Mouse (Mus musculus) ovary, adult 18-20 months (tissue): ENCODE results near the gene Stum.
"Not testable (repeated sequence)": the region's sequence is repeated elsewhere in the genome, so short reads cannot be mapped to it uniquely, and the experiment has no call there.

ENCODE experiments used
- DNase-seq: peaks from one replicate; pipeline ENCODE4 v3.0.0; 2022; ENCODE audit warnings: low spot score, mixed read lengths

Stum gene

GRCm38 (mm10) chr1:180404706-180405105 is 78.6 kb downstream of the Stum start:
- DNase-seq, result no peak

DNA sequence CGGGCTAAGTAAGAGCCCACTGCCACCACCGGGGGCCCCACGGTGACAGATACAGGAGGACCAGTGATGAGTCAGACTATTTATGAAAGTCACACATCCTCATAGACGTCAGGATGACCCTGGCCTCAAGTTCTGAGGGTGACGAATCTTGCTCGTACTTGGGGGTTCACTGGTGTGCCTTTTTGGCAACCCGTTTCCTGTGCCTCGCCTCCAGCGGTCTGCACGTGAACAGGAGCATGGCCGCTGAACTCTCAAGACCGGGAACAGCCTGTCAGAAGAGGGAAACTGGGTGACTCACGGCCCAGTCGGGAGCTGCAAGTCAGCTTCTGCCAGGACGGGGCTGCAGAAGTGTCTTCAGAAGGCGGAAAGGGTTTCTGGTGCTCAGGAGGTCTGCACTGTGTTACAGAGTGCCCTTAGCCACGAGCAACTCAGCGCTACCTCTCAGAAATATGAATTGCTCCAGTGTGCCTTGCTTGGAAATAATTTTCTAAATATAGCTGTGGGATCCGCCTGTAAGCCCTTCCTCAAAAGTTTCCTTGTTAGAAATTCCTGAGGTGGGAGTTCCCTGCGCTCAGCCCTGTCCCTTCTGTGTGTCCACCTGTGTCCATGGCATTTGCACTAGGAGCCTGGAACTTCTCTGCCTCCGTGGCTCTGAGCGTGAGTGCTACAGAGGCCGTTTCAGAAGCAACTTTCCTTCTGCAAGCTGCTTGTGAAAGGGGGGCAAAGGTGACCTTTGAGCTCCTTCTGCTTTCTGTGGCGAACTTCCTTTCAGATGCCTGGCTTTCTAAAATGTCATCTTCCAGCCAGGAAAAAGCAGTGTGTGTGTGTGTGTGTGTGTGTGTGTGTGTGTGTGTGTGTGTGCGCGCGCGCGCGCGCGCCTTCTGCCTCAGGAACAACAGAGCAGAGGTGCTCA is 79.4 kb downstream of the Stum start:
- DNase-seq, result no peak

- DNase-seq, result no peak
Measured at GRCm38 (mm10) chr1:180403357-180403693, 80.0 kb downstream of the Stum start.

DNA sequence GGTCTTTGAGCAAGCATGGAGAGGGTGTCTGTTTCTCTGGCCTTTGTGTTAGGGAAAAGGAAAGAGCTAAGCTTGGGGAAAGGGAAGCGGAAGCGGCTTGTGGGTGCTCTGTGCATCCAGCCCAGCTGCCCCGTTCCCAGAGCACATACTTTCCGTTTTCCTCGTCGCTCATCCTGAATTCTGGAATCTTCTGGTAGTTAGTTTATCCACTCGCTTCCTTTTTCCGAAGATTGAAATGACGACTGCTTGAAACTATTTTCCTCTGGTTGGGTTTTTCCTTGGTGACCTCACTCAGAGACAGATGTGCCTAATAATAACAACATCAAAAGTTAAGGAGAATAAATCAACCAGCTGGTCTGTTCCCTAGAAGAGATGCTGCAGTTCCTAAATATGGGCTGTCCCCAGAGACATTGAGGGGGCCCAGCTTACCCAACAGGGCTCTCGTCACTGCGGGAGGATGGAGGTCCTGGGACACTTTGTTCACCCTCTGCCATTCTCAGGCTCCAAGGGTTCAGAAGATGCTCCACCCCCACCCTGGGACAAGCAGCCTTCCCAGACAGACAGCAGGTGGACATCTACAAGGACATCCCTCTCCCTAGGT is 80.7 kb downstream of the Stum start:
- no peak for DNase-seq

DNA sequence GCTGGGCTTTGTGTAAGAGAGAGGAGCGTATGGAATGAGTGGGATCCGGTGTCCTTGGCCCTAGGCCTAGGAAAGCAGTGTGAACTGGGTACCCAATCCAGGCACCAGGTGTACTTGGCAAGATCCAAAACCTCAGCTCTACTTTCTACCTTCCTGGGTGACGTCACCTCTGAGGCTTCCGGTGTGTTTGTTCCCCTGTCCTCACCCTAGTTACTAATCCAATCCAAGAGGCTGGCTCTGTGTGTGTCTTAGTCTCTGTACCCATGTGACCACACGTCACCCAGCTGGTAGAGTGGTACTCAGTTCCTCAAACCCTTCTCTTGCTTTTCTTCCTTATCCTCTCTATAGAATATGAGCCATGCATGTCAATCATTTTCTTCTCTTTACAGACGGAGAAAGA is 81.6 kb downstream of the Stum start:
- no peak for DNase-seq

- DNase-seq, result no peak
Measured at GRCm38 (mm10) chr1:180400691-180401455, 82.4 kb downstream of the Stum start.

GRCm38 (mm10) chr1:180398446-180398845 is 84.9 kb downstream of the Stum start:
- no peak for DNase-seq

- no peak for DNase-seq
Measured at GRCm38 (mm10) chr1:180397734-180398133, 85.6 kb downstream of the Stum start.

DNA sequence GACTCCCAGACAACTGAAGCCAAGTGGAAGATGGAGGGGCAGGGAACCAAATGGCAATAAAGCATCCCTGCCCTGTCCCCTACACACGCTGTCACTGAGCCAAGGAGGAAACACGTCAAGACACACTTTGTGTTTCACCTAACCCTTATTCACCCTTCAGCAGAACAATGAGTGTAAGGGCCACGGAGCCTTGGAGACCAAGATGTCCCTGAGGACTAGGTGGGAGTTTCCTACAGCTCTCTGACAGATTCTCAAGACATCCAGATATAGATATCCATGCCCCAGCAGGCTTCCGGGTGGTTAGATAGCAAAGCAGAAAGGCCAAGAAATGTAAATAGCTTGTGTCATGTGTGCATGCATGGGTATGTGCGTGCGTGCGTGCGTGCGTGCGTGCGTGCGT is 89.4 kb downstream of the Stum start:
- DNase-seq, result no peak

GRCm38 (mm10) chr1:180393017-180393797 is 90.1 kb downstream of the Stum start:
- no peak for DNase-seq

DNA sequence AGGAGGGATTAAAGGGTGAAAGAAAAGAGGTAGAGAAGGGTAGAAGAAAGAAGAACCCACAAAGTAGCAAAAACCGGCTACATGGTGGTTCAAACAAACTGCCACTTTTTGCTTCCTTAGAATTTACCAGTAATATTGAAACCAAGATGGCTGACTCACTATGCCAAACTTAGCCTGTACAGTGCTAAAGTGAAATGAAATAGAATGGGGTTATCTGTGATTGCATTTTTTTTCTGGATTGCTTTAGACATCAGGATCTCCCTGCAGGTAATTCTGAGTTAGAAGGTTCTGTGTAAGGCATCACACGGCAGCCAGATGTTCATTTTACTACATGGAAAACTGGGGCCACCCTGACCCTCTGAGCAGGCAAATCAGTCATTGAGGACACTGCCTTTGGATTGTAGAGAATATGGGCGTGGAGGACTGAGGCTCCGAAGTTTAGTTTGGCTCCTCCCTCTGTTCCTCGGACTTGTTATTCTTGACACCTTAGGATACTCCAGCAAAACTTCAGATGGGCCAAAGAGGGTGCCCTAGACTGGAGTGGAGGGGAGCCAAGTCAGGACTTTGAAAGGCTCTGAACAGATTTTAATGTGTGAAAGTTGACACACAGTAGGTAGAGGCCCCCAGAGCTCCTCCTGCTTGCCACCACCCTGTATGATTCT is 91.0 kb downstream of the Stum start:
- no peak for DNase-seq

DNA sequence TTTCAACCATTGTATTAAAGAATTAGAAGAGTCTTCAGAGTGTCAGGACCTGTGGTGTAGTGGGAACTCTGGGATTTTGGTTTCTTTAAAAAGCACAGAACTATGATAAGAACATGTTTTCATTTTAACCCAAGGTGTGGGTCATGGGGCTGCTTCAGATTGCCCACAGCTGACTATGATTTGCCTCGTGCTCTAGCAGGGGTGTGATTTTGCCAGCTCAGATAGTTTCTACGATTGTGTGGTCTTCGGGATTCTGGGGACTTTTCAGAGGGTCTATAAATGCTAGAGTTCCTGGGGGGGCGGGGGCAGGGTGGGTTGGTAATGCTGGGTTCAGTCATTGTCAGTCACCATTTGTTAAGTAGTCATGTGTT is 91.7 kb downstream of the Stum start:
- DNase-seq, result no peak

GRCm38 (mm10) chr1:180390746-180391574 is 92.3 kb downstream of the Stum start:
- DNase-seq, result no peak

DNA sequence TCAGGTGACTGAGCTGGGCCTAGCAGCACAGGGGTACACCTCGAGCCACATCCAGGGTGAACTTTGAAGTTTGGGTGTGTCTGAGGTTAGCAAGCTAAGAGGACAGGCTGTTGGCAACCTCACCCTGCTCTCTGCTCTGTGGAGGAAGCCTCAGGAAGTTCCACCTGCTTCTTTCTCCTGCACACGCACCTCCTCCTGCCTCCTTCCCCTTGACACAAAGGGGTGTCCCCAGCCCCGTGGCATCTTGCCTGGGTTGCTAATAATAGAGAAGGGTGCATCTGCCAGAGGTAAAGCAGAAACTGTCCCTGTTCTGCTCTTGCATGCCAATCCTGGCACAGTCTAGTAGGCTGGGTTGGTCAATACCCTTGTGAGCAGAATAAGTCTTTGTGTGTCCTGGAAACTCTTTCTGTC is 93.0 kb downstream of the Stum start:
- no peak for DNase-seq

GRCm38 (mm10) chr1:180389213-180389760 is 94.0 kb downstream of the Stum start:
- DNase-seq, result not testable (repeated sequence)

DNA sequence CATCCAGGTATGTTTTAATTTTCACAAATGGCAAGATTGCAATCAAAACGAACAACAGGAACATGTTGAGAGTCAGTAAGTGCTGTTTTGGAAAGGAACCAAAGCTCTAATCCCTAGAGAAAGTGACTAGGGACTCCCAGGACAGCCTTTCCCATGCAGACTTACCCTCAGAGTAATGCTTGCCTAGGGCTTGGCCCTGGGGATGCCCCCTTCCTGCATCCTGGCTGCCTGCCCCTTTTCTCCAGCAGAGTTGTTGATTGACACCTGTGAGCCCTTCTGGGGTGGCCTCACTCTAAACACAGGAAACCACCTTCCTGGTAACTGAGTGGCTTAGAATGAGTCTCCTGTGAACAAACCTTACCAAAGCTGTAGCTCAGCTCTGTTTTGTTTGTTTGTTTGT is 94.8 kb downstream of the Stum start:
- DNase-seq, result no peak

GRCm38 (mm10) chr1:180387750-180388480 is 95.4 kb downstream of the Stum start:
- DNase-seq, result no peak

- DNase-seq, result peak; percentile 99
Measured at GRCm38 (mm10) chr1:180386951-180387749, 96.2 kb downstream of the Stum start.

DNA sequence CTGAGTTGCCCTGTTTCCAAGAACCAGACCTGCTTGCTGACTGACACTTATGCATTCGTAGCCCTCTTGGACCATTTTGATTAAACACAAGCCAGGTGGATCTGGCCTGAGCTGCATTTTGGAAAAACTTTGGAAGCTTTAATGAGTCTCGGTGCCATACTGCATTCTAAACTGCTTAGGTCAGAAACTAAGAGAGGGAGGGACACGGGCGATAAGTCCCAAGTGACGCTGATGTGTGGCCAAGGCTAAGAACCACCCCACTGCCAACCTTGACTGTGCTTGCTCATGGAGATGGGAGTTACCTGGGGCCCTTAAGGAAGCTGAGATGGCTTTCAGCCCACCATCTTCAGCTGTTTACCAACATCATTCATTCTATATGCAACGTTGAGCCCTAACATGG is 98.0 kb downstream of the Stum start:
- no peak for DNase-seq
